Mouse (Mus musculus) MEL (cell line): ENCODE results near the gene Rassf10. TPM values are rescaled to one million over a fixed set of nuclear protein-coding genes. Genes with fewer than 3 reads are reported as not detected.

Experiments used
- DNase-seq: peaks from one replicate; pipeline ENCODE4 v3.0.0; 2011; ENCODE audit warnings: low read depth, low spot score
- H3K27ac ChIP-seq: 2 replicates; pipeline ENCODE4 v1.5.1; 2012; ENCODE audit warnings: low read depth, mild to moderate bottlenecking, control low read depth, low read length, moderate library complexity; ENCODE audit not compliant: control insufficient read depth
- H3K27me3 ChIP-seq, 2 experiments: fragments of 150-350 bp in 1 of 2; sonication (generic) in 1 of 2; 2 replicates each; pipeline ENCODE4 v1.6.1; 2012; ENCODE audit warnings: low read length in 2 of 2, mild to moderate bottlenecking in 2 of 2, improper control_type of control experiment in 1 of 2, moderate library complexity in 1 of 2; ENCODE audit not compliant: insufficient read depth in 2 of 2, control insufficient read depth in 1 of 2
- H3K36me3 ChIP-seq, 2 experiments: 2 replicates each; pipeline ENCODE4 v1.6.1; 2012 to 2014; ENCODE audit warnings: low read length in 2 of 2, improper control_type of control experiment in 1 of 2, inconsistent platforms in 1 of 2, mild to moderate bottlenecking in 1 of 2; ENCODE audit not compliant: insufficient read depth in 2 of 2, control insufficient read depth in 1 of 2
- H3K4me1 ChIP-seq, 2 experiments: fragments of 150-350 bp in 1 of 2; sonication (generic) in 1 of 2; 2 replicates each; pipeline ENCODE4 v1.6.1; 2012; ENCODE audit warnings: low read length in 2 of 2, improper control_type of control experiment in 1 of 2, mild to moderate bottlenecking in 1 of 2; ENCODE audit not compliant: insufficient read depth in 2 of 2, control insufficient read depth in 1 of 2
- H3K4me3 ChIP-seq, 2 experiments: fragments of 150-350 bp in 1 of 2; sonication (generic) in 1 of 2; 2 replicates each; pipeline ENCODE4 v1.5.1; 2012; ENCODE audit warnings: low read depth in 2 of 2, low read length in 2 of 2, mild to moderate bottlenecking in 2 of 2, moderate library complexity in 2 of 2, control low read depth in 1 of 2, improper control_type of control experiment in 1 of 2; ENCODE audit not compliant: control insufficient read depth in 1 of 2, insufficient read depth in 1 of 2
- H3K79me2 ChIP-seq: 2 replicates; pipeline ENCODE4 v1.6.1; 2012; ENCODE audit warnings: mild to moderate bottlenecking, low read length, moderate library complexity; ENCODE audit not compliant: control insufficient read depth, poor library complexity, insufficient read depth
- H3K9ac ChIP-seq: 2 replicates; pipeline ENCODE4 v1.6.1; 2012; ENCODE audit warnings: low read depth, mild to moderate bottlenecking, control low read depth, low read length, moderate library complexity; ENCODE audit not compliant: control insufficient read depth, poor library complexity, severe bottlenecking
- H3K9me3 ChIP-seq: fragments of 150-350 bp; sonication (generic); replicated peaks from 2 replicates; pipeline ENCODE4 v1.6.1; 2012; ENCODE audit warnings: mild to moderate bottlenecking, low read length, improper control_type of control experiment, moderate library complexity; ENCODE audit not compliant: insufficient read depth
- BHLHE40 ChIP-seq: IDR thresholded peaks from 2 replicates; pipeline ENCODE4 v1.6.1; 2012; ENCODE audit warnings: low read depth, mild to moderate bottlenecking, inconsistent platforms, low read length, improper control_type of control experiment, borderline replicate concordance
- CHD1 ChIP-seq: IDR thresholded peaks from 2 replicates; pipeline ENCODE4 v1.6.1; 2012; ENCODE audit warnings: low read depth, mild to moderate bottlenecking, inconsistent platforms, low read length, improper control_type of control experiment
- CTCF ChIP-seq, 3 experiments: IDR thresholded peaks in 2 of 3; conservative IDR thresholded peaks in 1 of 3; 2 replicates each; pipeline ENCODE4 v1.5.1; 2011 to 2012; ENCODE audit warnings: low read length in 3 of 3, low read depth in 2 of 3, mild to moderate bottlenecking in 2 of 3, improper control_type of control experiment in 1 of 3, inconsistent platforms in 1 of 3, mixed read lengths in 1 of 3, moderate library complexity in 1 of 3; ENCODE audit not compliant: control insufficient read depth in 1 of 3, insufficient read depth in 1 of 3, poor library complexity in 1 of 3, severe bottlenecking in 1 of 3
- E2F4 ChIP-seq: IDR thresholded peaks from 2 replicates; pipeline ENCODE4 v1.6.1; 2011; ENCODE audit warnings: low read depth, low read length, improper control_type of control experiment, borderline replicate concordance
- ELF1 ChIP-seq: IDR thresholded peaks from 2 replicates; pipeline ENCODE4 v1.6.1; 2014; ENCODE audit warnings: low read depth, mild to moderate bottlenecking, inconsistent platforms, low read length, improper control_type of control experiment, moderate library complexity
- EP300 ChIP-seq, 2 experiments: IDR thresholded peaks; 2 replicates each; pipeline ENCODE4 v1.6.1; 2011; ENCODE audit warnings: improper control_type of control experiment in 2 of 2, low read length in 2 of 2, low read depth in 1 of 2, mild to moderate bottlenecking in 1 of 2
- GATA1 ChIP-seq: IDR thresholded peaks from 2 replicates; pipeline ENCODE4 v1.6.1; 2011; ENCODE audit warnings: low read depth, low read length, improper control_type of control experiment
- HCFC1 ChIP-seq: IDR thresholded peaks from 2 replicates; pipeline ENCODE4 v1.6.1; 2012; ENCODE audit warnings: low read depth, mild to moderate bottlenecking, inconsistent platforms, low read length, improper control_type of control experiment, moderate library complexity
- JUND ChIP-seq: IDR thresholded peaks from 2 replicates; pipeline ENCODE4 v1.6.1; 2011; ENCODE audit warnings: low read depth, mild to moderate bottlenecking, improper control_type of control experiment, low read length
- MAFK ChIP-seq: IDR thresholded peaks from 2 replicates; pipeline ENCODE4 v1.6.1; 2011; ENCODE audit warnings: low read depth, mild to moderate bottlenecking, low read length, improper control_type of control experiment, borderline replicate concordance
- MAZ ChIP-seq: IDR thresholded peaks from 2 replicates; pipeline ENCODE4 v1.6.1; 2012; ENCODE audit warnings: low read depth, mild to moderate bottlenecking, inconsistent platforms, low read length, improper control_type of control experiment
- NELFE ChIP-seq: IDR thresholded peaks from 2 replicates; pipeline ENCODE4 v1.6.1; 2011; ENCODE audit warnings: low read depth, low read length, improper control_type of control experiment
- POLR2A ChIP-seq, 2 experiments: IDR thresholded peaks; 2 replicates each; pipeline ENCODE4 v1.6.1; 2011 to 2012; ENCODE audit warnings: low read length in 2 of 2, mild to moderate bottlenecking in 2 of 2, control low read depth in 1 of 2, improper control_type of control experiment in 1 of 2, low read depth in 1 of 2, moderate library complexity in 1 of 2; ENCODE audit not compliant: control insufficient read depth in 1 of 2, insufficient read depth in 1 of 2, poor library complexity in 1 of 2
- RAD21 ChIP-seq: IDR thresholded peaks from 2 replicates; pipeline ENCODE4 v1.6.1; 2011; ENCODE audit warnings: mild to moderate bottlenecking, low read depth, low read length, improper control_type of control experiment
- SMC3 ChIP-seq: IDR thresholded peaks from 2 replicates; pipeline ENCODE4 v1.6.1; 2011; ENCODE audit warnings: low read depth, low read length, improper control_type of control experiment
- TBP ChIP-seq: IDR thresholded peaks from 2 replicates; pipeline ENCODE4 v1.8.0; 2011; ENCODE audit warnings: low read depth, low read length, improper control_type of control experiment
- UBTF ChIP-seq: IDR thresholded peaks from 2 replicates; pipeline ENCODE4 v1.6.1; 2012; ENCODE audit warnings: low read depth, mild to moderate bottlenecking, inconsistent platforms, low read length, improper control_type of control experiment, moderate library complexity, borderline replicate concordance; ENCODE audit not compliant: insufficient read depth
- USF2 ChIP-seq, 2 experiments: IDR thresholded peaks; 2 replicates each; pipeline ENCODE4 v1.6.1; 2011 to 2012; ENCODE audit warnings: improper control_type of control experiment in 2 of 2, low read length in 2 of 2, borderline replicate concordance in 1 of 2, inconsistent platforms in 1 of 2, low read depth in 1 of 2, mild to moderate bottlenecking in 1 of 2; ENCODE audit not compliant: insufficient read depth in 1 of 2
- polyA plus RNA-seq, 2 experiments: library from polyadenylated mRNA; stranded (reverse) in 1 of 2; unstranded in 1 of 2; fragments of >175 nt in 1 of 2; fragments of >200 nt in 1 of 2; gene quantifications; 2 replicates each; pipeline versions ENCODE4 v1.2.1 to v1.2.4; 2012; ENCODE audit warnings: low replicate concordance in 2 of 2, low read depth in 1 of 2; ENCODE audit not compliant: insufficient read length in 2 of 2, insufficient read depth in 1 of 2, missing spikeins in 1 of 2
- total RNA-seq: library from RNA; depleted of rRNA; stranded (reverse); fragments of 300-350 nt; gene quantifications from 2 replicates; pipeline ENCODE4 v1.2.3, GENCODE M21; 2012

The Rassf10 gene
- total and polyA plus RNA-seq, 3 experiments: not detected

- Histone ChIP-seq H3K27ac (no peak overlapping the region), H3K4me3 (no peak overlapping the region), H3K27me3 (no peaks in the 10 kb centered on the region)
- TF ChIP-seq RAD21 (peak; percentile 14), JUND (no peak), BHLHE40 (no peak), E2F4 (no peak), MAZ (no peak), TBP (no peak), MAFK (no peak), GATA1 (no peak), HCFC1 (no peak), SMC3 (peak; percentile 8; the same call in 1 of the 2 replicates), CTCF (IDR thresholded peaks at IDR 0.05 in 2 of 3, conservative IDR thresholded peaks at IDR 0.05 in 1 of 3; ENCODE audit: control insufficient read depth in 1 of 3, insufficient read depth in 1 of 3, low read depth in 2 of 3, low read length in 3 of 3, poor library complexity in 1 of 3, severe bottlenecking in 1 of 3) (peak in 1 of 3 experiments; percentile 19; a peak in 1 of 6 replicates)
- TF ChIP-seq, all 39 proteins: peak for 3
- peak; percentile 9 for DNase-seq
- Histone ChIP-seq H3K36me3 (no peaks in the 10 kb centered on the region), H3K9me3 (no peaks in the 10 kb centered on the region), H3K79me2 (no peaks in the 10 kb centered on the region), H3K4me1 (no peaks in the 10 kb centered on the region), H3K9ac (no peak overlapping the region)
Measured at GRCm38 (mm10) chr7:112919845-112920244, 33.9 kb upstream of the Rassf10 start.

- Histone ChIP-seq H3K79me2 (no peaks in the 10 kb centered on the region), H3K27me3 (no peaks in the 10 kb centered on the region), H3K9me3 (no peaks in the 10 kb centered on the region), H3K4me3 (no peak overlapping the region), H3K36me3 (no peaks in the 10 kb centered on the region), H3K27ac (no peak overlapping the region), H3K4me1 (no peaks in the 10 kb centered on the region), H3K9ac (no peak overlapping the region)
- no peak for DNase-seq
- TF ChIP-seq MAZ (no peak), NELFE (no peak), POLR2A (IDR thresholded peaks at IDR 0.05; ENCODE audit: control insufficient read depth in 1 of 2, insufficient read depth in 1 of 2, low read depth in 1 of 2, low read length in 2 of 2, poor library complexity in 1 of 2) (no peak), USF2 (IDR thresholded peaks at IDR 0.05; ENCODE audit: borderline replicate concordance in 1 of 2, insufficient read depth in 1 of 2, low read depth in 1 of 2, low read length in 2 of 2) (no peak), RAD21 (no peak), EP300 (IDR thresholded peaks at IDR 0.05; ENCODE audit: low read depth in 1 of 2, low read length in 2 of 2) (no peak), TBP (no peak), JUND (no peak)
Measured at GRCm38 (mm10) chr7:112922801-112923200, 31.0 kb upstream of the Rassf10 start.

GRCm38 (mm10) chr7:112923712-112924111 lies 30.1 kb upstream of the Rassf10 start:
- Histone ChIP-seq H3K79me2 (no peaks in the 10 kb centered on the region), H3K4me3 (no peak overlapping the region), H3K27me3 (no peaks in the 10 kb centered on the region), H3K9ac (no peak overlapping the region), H3K9me3 (no peaks in the 10 kb centered on the region)
- no peak for DNase-seq
- no peak for TF ChIP-seq UBTF
- no peak for TF ChIP-seq ELF1
- no peak for TF ChIP-seq RAD21
- TF ChIP-seq CHD1: no peak
- TF ChIP-seq, all 39 proteins: peak for 0
- no peak overlapping the region for H3K27ac ChIP-seq
- H3K4me1 ChIP-seq: no peaks in the 10 kb centered on the region
- no peaks in the 10 kb centered on the region for H3K36me3 ChIP-seq
